Mouse (Mus musculus) retina, postnatal 1 day (tissue): ENCODE measurements around the gene Dock9.

Source experiments
- DNase-seq: peaks from one replicate; pipeline ENCODE4 v3.0.0-alpha.2; 2012

Gene Dock9

DNA sequence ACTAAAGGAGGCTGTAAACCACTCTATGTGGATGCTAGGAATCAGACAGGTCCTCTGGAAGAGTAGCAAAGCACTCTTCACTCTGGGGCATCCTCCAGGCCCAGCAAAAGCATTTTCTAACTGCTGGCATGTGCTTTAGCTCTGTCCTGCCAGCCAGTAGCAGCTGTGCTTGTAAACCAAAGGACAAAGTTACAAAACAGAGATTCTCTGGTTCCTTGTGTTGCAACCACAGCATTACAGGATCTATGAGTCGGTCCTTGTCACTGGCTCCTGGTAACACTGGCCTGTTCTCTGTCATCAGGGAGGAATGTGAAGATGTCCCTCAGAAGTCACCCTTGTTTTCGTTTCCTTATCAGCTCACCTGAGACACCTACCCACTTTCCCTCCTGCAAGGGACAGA, 297.1 kb downstream of the Dock9 start:
- no peak for DNase-seq

DNA sequence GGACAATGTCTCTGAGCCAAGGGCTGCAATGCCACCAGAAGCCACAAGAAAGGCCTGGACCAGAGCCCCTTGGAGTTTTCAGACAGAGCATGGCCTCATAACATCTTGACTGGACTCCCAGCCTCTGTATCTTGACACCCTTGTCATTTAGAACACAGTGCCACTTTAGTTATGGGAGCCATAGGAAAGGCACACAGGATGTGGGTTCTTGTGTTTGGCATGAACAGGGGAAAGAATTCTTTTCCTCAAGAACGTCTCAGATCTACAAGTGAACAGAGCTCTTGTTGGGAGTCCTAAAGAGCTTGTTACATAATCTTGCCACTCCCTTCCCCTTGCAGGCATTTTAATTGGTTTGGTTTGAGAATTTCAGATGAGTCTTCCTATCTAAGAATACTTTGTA, 297.9 kb downstream of the Dock9 start:
- DNase-seq = no peak

DNA sequence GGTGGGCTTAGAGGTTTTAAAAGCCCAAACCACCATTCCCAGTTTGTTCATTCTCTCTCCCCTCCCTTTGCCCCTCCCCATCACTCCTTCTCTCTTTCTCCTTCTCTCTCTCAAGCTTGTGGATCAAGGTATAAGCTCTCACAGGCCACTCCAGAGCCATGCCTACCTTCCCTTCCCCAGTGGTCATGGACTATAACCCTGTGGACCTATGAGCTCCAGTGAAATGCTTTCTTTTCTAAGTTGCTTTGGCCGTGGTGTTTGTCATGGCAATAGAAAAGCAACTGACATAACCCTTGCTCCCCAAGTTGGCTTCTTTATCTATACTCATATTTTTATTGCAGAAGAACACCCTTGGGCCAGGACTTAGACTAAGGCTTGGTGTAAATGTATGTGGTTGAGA, 299.8 kb downstream of the Dock9 start:
- no peak for DNase-seq

DNA sequence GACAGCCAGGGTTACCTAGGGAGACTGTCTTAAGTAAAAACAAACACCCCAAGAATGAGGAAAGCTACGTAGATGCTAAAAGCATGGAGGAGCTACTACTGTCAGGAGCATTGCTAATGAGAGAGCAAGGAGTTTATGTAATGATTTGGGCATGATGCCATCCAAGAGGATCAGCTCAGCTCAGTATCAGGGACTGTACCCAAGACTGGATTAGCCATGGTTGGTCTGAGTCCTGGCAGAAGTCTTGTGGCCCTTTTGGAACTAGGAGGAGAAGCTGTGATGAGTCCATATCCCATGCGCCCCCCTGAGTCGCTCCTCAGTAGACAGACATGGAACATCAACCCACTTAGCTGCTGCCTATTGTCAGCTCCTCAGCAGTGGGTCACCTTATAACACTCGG, 301.9 kb downstream of the Dock9 start:
- peak; percentile 11 for DNase-seq

DNA sequence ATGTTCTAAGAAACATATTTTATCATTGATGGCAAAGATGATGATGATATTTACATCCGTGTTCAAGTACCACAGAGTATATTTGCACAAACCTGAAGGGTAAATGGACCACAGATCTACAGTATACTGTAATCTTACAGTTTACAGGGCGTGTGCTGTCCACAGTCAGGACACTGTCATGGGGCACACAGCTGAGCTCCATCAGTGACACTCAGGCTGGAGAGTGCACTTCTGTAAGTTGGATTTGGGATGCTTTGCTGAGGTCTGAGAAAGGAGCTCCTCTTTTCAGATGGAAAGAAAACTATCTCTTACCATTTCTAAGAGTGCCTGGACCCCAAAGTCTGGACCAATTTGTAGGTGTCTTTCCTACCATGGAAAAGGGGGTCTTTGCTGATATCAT, 302.5 kb downstream of the Dock9 start:
- DNase-seq = no peak

DNA sequence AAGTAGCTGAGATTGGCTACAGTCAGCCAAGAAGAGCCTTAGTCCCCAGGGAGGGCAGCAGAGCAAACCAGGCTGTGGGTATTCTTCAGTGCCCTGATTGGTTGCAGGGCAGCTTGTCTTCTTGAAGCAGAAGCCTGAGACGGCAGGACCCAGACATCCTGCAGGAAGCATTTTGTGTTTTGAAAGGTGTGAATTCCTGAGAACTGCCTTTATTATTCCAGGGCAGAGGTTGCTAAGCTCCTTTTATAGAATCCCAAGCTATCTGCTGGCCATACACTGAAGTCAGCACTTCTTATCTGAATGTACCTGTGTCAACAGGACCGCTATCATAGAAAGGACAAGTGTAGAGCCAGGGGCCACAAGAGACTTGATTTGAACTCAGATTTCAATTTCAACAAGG, 303.4 kb downstream of the Dock9 start:
- no peak for DNase-seq

DNA sequence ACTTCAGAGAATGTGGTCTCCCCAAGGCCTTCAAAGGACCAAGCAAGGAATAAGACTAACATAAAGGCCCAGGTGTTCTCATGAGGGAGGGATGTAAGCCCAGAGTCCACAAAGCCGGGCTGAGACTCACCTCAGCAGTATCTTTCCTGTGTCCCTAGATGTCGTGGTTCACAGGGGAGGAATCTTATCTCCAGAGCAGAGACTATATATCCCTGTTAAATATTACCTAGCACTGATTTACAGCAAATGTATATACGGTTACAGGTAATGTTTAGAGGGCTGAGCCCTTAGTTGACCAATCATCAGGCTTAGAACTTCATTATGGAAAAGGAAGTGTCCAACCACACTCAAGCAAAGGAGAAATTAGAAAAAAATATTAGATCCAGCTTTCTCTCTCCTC, 303.9 kb downstream of the Dock9 start:
- DNase-seq = no peak

DNA sequence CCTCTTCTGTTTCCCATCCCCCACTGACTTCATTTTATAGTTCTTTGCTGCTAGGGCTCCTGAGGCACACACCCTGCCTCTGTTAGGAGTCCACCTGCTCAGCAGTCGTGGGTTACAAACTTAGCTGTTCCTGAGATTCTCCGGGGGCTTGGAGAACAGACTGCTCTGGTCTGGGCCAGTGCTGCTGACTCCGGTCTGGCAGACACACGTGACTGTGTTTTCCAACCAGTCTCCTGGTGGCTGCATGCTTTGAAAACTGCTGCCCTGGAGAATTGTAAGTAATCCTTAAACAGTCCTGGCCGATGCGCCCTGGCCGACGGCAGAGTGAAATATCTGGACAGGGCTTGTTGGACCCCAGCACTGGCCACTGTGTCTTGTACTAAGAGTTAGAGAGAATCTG, 305.3 kb downstream of the Dock9 start:
- no peak for DNase-seq
